Mouse (Mus musculus) E14TG2a.4 (cell line): ENCODE measurements around the gene Cpne7.

ENCODE experiments used
- CTCF ChIP-seq: conservative IDR thresholded peaks from 2 replicates; pipeline ENCODE4 v1.5.1; 2014; ENCODE audit warnings: low read length
- NANOG ChIP-seq: IDR thresholded peaks from 2 replicates; pipeline ENCODE4 v1.6.1; 2014; ENCODE audit warnings: borderline replicate concordance, low read length, mixed read lengths

GRCm38 (mm10) chr8:123126193-123126816, 9.1 kb downstream of the Cpne7 start:
- TF ChIP-seq CTCF (no peak), NANOG (no peak)
